Mouse (Mus musculus) testis, adult 2 months (tissue): Measurements from ENCODE around the gene Gm5737. TPM values are rescaled to one million over a fixed set of nuclear protein-coding genes. Genes with fewer than 3 reads are reported as not detected.

Source experiments
- H3K27ac ChIP-seq: fragments of 200-500 bp; 2 replicates; pipeline ENCODE4 v1.5.1; 2012; ENCODE audit warnings: low read depth, low read length; ENCODE audit not compliant: control insufficient read depth, insufficient read depth
- H3K27me3 ChIP-seq: fragments of 200-500 bp; 2 replicates; pipeline ENCODE4 v1.6.1; 2012; ENCODE audit warnings: mild to moderate bottlenecking, low read length, moderate library complexity; ENCODE audit not compliant: control insufficient read depth, insufficient read depth
- H3K36me3 ChIP-seq: fragments of 200-500 bp; 2 replicates; pipeline ENCODE4 v1.6.1; 2012; ENCODE audit warnings: mild to moderate bottlenecking, low read length; ENCODE audit not compliant: control insufficient read depth, insufficient read depth
- H3K4me1 ChIP-seq: fragments of 200-500 bp; 2 replicates; pipeline ENCODE4 v1.6.1; 2012; ENCODE audit warnings: low read length; ENCODE audit not compliant: control insufficient read depth, insufficient read depth
- H3K4me3 ChIP-seq: fragments of 200-500 bp; 2 replicates; pipeline ENCODE4 v1.5.1; 2012; ENCODE audit warnings: low read depth, mild to moderate bottlenecking, low read length, moderate library complexity, mixed read lengths; ENCODE audit not compliant: control insufficient read depth
- CTCF ChIP-seq: fragments of 200-500 bp; IDR thresholded peaks from 2 replicates; pipeline ENCODE4 v1.5.1; 2012; ENCODE audit warnings: low read depth, mild to moderate bottlenecking, inconsistent platforms, low read length, moderate library complexity; ENCODE audit not compliant: control insufficient read depth, insufficient read depth, insufficient replicate concordance
- POLR2A ChIP-seq: fragments of 200-500 bp; IDR thresholded peaks from 2 replicates; pipeline ENCODE4 v1.6.1; 2012; ENCODE audit warnings: low read depth, mild to moderate bottlenecking, inconsistent platforms, low read length, moderate library complexity; ENCODE audit not compliant: control insufficient read depth
- polyA plus RNA-seq: library from polyadenylated mRNA; depleted of rRNA; stranded (reverse); fragments of >200 nt; gene quantifications from 2 replicates; pipeline ENCODE4 v1.2.3, GENCODE M21; 2012

Gm5737 gene
- polyA plus RNA-seq, 1 experiment, result 0.16 TPM

DNA sequence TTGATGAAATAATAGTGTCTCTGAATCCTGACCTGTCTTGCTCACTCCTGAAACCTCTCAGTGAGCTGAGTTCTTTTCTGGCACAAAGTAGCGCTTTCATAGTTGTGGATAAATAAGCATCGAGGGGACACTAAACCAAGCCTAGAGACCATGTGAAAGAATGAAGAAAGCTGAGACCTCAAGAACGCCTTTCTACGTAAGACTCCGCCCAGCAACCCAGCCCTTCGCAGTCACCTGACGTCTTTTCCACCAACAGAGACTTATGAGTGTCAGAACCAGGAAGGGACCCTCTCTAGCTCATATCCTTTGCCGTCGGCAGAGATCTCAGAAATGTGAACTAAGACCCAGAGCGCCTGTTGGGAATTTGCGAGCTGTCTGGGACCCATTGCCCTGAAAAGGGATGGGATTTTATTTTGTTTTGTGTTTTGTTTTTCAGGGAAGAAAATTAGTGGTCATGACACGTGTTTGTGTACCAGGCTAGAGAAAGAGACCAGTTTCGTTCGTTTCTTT is 22.8 kb downstream of the Gm5737 start:
- Histone ChIP-seq H3K4me3 (peak overlapping the region; percentile 78), H3K27me3 (no peaks in the 10 kb centered on the region), H3K4me1 (peaks cover 9% of the 10 kb centered on the region), H3K36me3 (no peaks in the 10 kb centered on the region), H3K27ac (0 out of 2 replicates have a peak overlapping the region, but pooled peaks have one; percentile 11)
- no peak for TF ChIP-seq CTCF
- TF ChIP-seq POLR2A, result no peak

DNA sequence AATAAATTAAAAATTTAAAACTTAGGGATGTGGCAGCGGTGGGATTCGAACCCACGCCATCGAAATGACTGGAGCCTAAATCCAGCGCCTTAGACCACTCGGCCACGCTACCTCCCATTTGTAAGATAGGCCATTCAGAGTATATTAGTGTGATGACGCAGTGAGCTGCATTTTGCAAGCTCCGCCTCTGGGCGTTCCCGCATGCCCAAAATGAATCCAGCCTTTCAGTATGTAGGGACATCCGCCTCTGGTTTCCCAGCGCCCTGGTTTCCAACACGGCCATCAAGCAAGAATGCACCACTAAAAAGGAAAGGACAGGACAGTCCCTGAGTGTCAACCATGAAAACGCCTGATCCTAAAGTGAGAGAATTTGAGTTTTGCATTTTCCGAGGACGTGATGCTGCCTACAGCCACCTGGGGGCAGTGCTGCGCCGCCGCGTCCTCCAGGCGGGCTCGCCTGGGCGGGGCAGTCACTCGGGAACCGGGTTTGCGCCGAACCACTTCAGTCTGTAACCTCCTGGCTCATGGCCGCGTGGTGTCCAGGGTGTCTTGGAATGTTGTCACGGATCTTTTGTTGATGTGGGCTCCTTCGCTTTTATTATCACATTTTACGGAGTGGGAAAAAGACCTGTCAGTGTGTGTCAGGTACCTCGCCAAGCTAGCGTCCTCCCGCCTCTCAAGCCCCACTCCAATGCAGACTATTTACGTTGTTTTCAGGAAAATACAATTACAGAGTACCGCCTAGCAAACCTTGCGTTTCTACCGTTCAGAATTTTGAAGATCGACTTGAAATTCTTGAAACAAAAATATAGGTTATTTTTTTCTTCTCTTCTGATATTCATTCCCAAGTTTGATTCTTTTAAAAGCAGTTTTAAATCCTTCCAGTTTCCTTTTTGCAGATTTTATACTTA is 23.5 kb downstream of the Gm5737 start:
- peak; percentile 95 for TF ChIP-seq CTCF
- peak; percentile 33; the same call in 1 of the 2 replicates for TF ChIP-seq POLR2A
- Histone ChIP-seq H3K27me3 (no peaks in the 10 kb centered on the region), H3K4me1 (peaks cover 9% of the 10 kb centered on the region), H3K27ac (no peak overlapping the region), H3K36me3 (no peaks in the 10 kb centered on the region), H3K4me3 (peak overlapping the region; percentile 91)

- Histone ChIP-seq H3K27me3 (no peaks in the 10 kb centered on the region), H3K4me3 (no peak overlapping the region), H3K27ac (no peak overlapping the region), H3K36me3 (no peaks in the 10 kb centered on the region), H3K4me1 (peaks cover 7% of the 10 kb centered on the region)
- TF ChIP-seq CTCF, result no peak
- no peak for TF ChIP-seq POLR2A
Measured at GRCm38 (mm10) chr7:120836361-120836760, 24.2 kb downstream of the Gm5737 start.

- no peak overlapping the region for H3K27ac ChIP-seq
- H3K4me1 ChIP-seq, result peaks cover 6% of the 10 kb centered on the region
- H3K36me3 ChIP-seq, result no peaks in the 10 kb centered on the region
- no peak overlapping the region for H3K4me3 ChIP-seq
- TF ChIP-seq CTCF (no peak), POLR2A (no peak)
- H3K27me3 ChIP-seq, result no peaks in the 10 kb centered on the region
Measured at GRCm38 (mm10) chr7:120838436-120839160, 26.4 kb downstream of the Gm5737 start.

GRCm38 (mm10) chr7:120839786-120840185 is 27.6 kb downstream of the Gm5737 start:
- Histone ChIP-seq H3K36me3 (no peaks in the 10 kb centered on the region), H3K27ac (no peak overlapping the region), H3K4me1 (peaks cover 6% of the 10 kb centered on the region), H3K4me3 (no peak overlapping the region), H3K27me3 (no peaks in the 10 kb centered on the region)
- TF ChIP-seq CTCF (no peak), POLR2A (no peak)

DNA sequence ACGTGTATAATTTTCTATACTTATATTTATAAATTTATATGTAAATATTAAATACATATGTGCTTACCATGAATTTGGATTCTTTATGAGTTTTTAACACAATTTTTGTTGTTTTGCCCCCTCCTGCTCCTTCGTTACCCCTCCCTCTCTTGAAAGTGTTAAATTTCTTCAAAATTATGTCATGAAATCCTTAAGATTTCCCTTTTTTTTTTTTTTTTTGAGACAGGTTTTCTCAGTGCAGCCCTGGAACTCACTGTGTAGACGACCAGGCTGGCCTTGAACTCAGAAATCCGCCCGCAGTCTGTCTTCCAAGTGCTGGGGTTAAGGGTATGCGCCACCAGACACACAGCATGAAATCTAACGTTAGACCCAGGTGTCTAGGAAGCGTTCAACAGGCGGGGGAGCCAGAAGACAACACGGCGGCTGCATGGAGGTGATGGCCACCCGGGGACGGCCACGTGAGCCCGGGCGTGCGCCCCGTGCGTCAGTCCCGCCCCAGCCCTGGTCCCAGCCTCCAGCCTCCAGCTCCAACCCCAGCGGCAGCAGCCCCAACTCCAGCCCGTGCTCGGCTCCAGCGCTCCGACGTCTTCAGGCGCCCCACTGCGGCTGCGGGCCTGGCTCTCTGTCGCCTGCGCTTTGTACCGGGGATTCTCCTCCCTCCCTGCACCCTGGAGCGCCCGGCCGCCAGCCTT is 30.3 kb downstream of the Gm5737 start, which contains the start of gene Eef2k:
Eef2k (plus strand) TSS at position 487 of the 692 bp plus-strand sequence.
- H3K4me3 ChIP-seq, result peak within 1 kb of the TSS; percentile 79
- H3K4me1 ChIP-seq, result peaks cover 2% of the 10 kb centered on the region; the same call in 1 of the 2 replicates
- H3K27me3 ChIP-seq, result no peaks in the 10 kb centered on the region
- H3K36me3 ChIP-seq, result no peaks in the 10 kb centered on the region
- peak within 1 kb of the TSS; percentile 62 for H3K27ac ChIP-seq
- TF ChIP-seq CTCF, result 0 out of 2 replicates have a peak, but pooled peaks have one; percentile 12
- peak; percentile 28; the same call in 1 of the 2 replicates for TF ChIP-seq POLR2A
